Mouse (Mus musculus): ENCODE results near the gene Glo1.

Gene Glo1

GRCm38 (mm10) chr17:30613350-30613749 lies 13.3 kb downstream of the Glo1 start:
- DNase-seq (ENCODE audit: extremely low read depth, low read depth, low spot score) = no peak

DNA sequence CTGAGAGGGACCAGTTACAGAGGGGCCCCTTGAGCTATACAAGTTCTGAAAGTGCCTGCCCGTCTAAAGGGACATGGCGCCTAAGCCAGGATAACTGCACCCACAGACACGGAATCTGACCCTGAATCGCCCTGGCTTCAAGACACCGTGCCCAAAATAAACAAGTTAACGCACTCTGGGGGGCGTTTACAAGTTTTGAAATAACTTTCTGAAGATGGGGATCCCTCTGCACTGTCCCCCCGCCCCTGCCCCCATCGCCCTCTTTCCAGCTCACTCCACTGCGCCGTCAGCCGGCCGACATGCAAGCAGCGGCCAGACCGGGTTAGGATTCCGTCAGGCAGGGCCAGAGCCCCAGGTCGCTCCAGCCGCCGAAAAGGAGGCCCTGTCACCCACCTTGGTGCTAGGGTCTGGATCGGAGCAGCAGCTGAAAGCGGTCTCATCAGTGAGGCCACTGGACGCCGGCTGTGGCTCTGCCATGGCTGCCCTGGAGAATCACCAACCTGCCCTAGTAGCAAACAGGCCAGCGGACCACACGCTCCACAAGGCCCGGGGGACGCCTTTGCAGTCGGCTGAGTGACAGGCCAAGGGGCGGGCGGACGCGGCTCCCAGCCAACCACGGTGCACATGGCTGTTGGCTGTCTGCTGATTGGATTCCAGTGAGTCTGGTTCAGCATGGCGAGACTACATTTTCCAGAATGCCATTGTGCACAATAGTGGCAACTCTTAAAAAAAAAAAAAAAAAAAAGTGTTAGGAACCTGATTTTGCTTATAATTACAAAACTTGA lies 14.4 kb downstream of the Glo1 start:
- peak; percentile 67 for DNase-seq (ENCODE audit: extremely low read depth, low read depth, low spot score)

DNA sequence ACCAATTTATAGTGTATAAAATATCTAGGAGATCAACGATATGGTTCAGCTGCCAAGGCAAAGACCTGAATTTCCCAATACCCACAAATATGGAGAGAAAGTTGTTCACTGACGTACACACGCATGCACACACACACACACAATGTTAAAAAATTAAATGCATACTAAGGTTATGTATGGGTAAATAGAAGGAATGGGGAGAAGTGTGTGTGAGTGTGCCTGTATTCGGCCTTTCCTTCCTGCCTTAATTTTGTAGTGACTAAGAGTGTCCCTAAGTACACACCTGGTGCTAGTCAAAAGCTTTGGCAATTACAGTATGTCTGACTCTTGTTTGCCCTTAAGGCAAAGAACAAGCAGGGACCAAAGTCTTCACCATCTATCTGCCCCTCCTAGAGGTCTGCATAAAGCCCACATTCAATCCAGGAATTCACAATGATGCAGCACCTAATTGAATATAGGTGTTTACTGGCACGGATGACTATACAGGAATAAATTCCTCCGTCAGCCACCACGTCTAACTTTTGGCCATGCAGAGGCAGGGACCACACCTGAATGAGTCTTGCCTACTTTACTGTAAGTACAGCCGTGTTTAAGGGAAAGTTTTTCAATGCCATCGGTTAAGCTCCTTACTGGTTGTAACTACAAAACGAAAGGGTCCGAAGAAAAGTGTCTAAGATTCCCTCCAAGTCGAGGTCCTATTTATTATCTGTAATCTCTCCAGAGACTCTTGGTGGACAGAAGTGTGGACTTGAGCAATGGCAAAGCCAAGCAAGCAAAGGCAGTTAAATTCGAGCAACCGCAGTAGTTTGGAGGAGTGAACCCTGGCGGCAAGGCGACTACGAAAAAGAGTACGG lies 15.2 kb downstream of the Glo1 start:
- DNase-seq (ENCODE audit: extremely low read depth, low read depth, low spot score) = no peak

DNA sequence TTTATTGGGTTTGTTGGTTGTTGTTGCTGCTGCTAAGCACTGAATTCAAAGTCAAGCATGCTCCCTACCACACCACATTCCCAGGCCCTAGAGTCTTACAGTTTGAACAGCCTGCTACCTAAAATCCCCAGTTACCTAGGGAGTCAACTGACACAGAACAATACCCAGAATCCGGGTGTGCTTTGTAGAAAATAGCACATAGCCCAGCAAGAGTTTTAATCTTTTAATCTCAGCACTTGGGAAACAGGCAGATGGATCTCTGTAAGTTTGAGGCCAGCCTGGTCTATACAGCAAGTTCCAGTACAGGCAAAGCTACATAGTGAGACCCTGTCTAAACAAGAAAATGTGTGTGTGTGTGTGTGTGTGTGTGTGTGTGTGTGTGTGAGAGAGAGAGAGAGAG lies 15.9 kb downstream of the Glo1 start:
- no peak for DNase-seq (ENCODE audit: extremely low read depth, low read depth, low spot score)

DNA sequence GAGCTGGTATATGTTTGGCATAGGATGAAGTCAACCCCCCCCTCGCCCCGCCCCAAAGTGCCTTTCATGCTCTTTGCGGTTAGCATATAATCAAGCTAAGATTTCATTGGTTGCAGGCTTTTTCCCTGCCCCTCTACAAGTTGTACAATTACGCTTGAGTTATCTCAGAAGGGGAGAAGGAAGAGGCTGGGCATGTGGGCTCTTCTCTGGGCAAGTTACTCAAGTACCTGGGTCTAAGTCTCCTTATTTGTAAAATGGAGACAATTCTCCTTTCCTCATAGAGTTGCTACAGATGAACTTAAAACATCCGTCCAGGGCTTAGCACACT lies 16.7 kb downstream of the Glo1 start:
- no peak for DNase-seq (ENCODE audit: extremely low read depth, low read depth, low spot score)

- DNase-seq (ENCODE audit: extremely low read depth, low read depth, low spot score) = no peak
Measured at GRCm38 (mm10) chr17:30609305-30609979, 17.2 kb downstream of the Glo1 start.

GRCm38 (mm10) chr17:30607909-30608495 lies 18.7 kb downstream of the Glo1 start:
- DNase-seq (ENCODE audit: extremely low read depth, low read depth, low spot score) = no peak

- no peak for DNase-seq (ENCODE audit: extremely low read depth, low read depth, low spot score)
Measured at GRCm38 (mm10) chr17:30607330-30607729, 19.3 kb downstream of the Glo1 start.

DNA sequence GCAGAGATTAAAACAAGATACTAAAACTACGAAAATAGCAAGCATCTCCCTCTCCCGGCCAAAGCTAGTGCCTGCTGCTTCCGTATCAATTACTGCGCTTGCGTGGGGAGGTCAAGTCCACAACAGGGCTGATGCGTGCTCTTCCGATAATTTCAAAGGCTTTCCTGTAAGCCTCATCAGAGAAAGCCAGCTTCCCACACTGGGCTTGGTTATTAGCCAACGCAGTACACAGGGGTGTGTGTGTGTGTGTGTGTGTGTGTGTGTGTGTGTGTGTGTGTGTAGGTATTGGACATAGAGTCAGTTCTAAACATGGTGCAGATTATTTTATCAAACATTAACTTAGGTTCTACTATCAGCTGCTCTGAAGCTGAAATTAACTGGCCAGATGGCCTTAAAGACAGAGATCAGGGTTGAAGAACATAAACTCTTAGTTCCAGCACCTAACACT lies 20.0 kb downstream of the Glo1 start:
- no peak for DNase-seq (ENCODE audit: extremely low read depth, low read depth, low spot score)

DNA sequence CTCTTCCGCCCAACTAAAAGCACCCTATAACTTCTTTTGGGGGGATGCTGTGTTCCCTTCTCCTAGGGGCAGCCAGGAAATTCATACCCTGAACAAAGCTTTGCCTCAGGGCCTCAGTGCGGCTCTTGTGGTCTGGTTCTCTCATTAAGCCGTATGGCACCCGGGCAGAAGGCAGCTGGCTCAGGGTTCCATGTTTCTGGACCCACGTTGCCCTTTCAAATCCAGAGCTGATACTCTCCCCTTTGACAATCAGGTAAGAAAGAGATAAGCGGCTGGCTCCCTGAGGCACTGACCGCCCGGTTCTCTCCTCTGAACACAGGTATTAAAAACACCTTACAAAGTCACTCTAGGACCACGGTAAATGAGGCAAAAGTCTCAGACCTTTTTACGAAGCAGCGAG lies 20.5 kb downstream of the Glo1 start:
- DNase-seq (ENCODE audit: extremely low read depth, low read depth, low spot score) = no peak

DNA sequence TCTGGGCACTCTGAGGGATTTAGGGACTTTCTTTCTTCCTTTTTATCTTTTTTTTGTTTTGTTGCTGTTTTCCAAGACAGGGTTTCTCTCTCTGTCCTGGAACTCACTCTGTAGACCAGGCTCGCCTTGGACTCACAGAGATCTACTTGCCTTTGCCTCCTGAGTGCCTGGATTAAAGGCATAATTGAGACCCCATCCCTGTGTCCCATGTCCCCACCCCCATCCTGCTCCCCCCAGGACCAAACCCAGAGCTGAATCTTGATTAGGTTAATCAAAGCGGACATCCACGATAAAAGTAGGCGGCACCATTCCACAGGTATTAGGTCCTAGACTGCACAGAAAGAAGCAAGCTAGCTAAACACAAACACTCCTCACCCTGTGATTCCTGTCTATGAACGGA lies 21.7 kb downstream of the Glo1 start:
- no peak for DNase-seq (ENCODE audit: extremely low read depth, low read depth, low spot score)

DNA sequence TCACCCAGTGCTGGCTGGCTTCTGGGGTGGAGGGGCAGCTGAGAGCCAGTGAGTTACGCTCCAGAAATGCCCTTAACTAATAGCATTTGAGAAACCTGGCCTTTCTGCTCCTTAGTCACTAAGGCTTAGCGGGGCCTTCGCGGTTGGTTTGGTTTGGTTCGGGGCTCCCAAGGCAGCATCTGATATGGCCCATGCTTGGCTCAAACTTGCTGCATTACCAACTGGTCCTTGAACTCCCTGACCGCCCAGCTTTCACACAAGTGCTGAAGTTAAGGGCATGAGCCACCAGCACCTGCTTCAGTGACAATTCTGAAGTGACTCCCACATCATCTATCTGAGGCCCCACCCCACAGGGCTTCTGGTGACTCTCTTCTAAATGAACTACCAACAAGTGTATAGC lies 22.4 kb downstream of the Glo1 start:
- no peak for DNase-seq (ENCODE audit: extremely low read depth, low read depth, low spot score)

GRCm38 (mm10) chr17:30602175-30602574 lies 24.5 kb downstream of the Glo1 start:
- no peak for DNase-seq (ENCODE audit: extremely low read depth, low read depth, low spot score)

DNA sequence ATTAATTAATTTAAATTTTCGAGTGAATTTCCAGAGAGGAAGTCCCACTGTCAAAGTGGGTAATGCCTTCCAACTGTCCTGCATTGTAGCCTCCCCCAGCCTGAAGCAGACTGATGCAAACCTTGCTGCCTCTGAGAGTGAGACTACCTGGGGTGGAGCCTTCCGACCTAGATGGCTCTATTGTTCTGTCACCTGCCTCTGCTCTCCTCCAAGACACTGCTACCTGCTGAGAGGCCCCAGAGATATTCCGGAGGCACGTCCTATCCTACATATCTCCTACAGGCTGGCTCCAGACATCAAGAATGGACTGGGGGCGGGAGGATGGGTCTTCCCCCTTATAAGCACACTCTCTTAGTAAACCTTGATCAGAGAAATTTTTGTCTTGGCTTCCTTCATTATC lies 28.4 kb downstream of the Glo1 start:
- no peak for DNase-seq (ENCODE audit: extremely low read depth, low read depth, low spot score)

DNA sequence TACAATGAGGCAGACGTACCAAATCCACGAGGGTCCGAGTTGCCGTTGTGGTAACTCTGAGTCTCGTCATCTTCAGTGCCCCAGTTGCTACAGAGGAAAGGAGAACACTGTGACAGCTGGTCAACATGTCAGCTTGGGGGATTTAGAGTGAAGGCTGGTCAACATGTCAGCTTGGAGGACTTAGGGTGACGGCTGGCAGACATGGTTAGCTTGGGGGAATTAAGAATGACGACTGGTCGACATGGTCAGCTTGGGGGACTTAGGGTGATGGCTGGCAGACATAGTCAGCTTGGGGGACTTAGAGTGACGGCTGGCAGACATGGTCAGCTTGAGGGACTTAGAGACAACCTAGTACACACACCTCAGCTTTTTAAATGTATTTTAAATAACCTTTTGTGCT lies 28.9 kb downstream of the Glo1 start:
- DNase-seq (ENCODE audit: extremely low read depth, low read depth, low spot score) = no peak

DNA sequence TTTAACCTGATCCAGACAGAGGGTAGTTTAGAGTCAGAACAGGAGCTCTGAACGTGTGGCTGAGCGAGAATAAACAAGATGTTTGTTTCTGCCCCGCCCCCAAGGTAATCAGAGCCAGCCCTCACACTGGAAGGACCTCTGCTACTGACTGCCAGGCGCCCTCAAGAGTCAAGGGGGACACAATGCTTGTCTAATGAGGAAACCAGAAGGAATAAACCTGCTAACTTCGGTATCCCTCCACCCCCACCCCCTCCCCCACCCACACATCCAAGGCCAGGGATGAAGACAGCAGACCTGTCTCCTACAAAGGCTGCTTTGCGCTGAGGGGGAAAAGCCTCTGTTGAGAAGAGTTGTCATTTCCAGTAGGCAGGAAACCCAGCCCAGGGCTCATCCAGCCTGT lies 31.8 kb downstream of the Glo1 start:
- DNase-seq (ENCODE audit: extremely low read depth, low read depth, low spot score) = no peak

DNA sequence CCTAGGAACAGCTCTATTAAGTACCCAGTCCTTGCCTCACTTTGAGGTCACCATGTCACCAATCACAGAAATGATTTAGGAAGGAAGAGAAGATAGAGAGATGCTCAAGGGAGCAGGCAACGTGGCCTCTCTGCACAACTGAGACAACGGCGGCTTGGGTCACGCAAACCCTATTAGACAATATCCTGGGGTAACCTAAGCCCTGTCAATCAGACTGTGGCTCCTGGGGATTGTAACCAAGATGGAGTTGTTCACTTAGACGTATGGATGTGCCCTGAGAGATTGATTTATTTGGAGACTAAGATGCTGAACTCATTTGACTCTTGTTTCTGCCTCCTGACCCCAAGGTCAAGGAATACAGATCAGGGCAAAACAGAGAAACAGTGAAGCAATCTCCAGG lies 32.3 kb downstream of the Glo1 start:
- DNase-seq (ENCODE audit: extremely low read depth, low read depth, low spot score) = no peak

GRCm38 (mm10) chr17:30590417-30591198 lies 36.1 kb downstream of the Glo1 start:
- no peak for DNase-seq (ENCODE audit: extremely low read depth, low read depth, low spot score)

- no peak for DNase-seq (ENCODE audit: extremely low read depth, low read depth, low spot score)
Measured at GRCm38 (mm10) chr17:30583258-30584001, 43.2 kb downstream of the Glo1 start.

DNA sequence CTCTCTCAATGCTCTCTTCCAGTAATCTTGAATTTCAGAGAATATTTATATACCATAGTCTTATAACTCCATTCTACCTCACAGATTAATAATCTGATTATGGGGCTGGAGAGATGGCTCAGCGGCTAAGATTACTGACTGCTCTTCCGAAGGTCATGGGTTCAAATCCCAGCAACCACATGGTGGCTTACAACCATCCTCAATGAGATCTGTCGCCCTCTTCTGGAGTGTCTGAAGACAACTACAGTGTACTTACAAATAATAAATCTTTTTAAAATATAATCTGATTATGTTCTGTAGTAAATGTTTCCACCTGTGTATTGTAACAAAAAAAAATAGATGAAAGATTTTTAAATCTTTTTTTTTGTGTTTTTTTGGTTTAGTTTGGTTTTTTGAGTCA lies 44.4 kb downstream of the Glo1 start:
- DNase-seq (ENCODE audit: extremely low read depth, low read depth, low spot score) = no peak
